Mouse (Mus musculus): ENCODE data around the gene Sept11.

GRCm38 (mm10) chr5:93143360-93144091, 50.3 kb downstream of the Sept11 start:
- TF ChIP-seq CTCF (IDR thresholded peaks at IDR 0.05; ENCODE audit: borderline replicate concordance, insufficient read depth, low read length) (no peak), POLR2A (IDR thresholded peaks at IDR 0.05; ENCODE audit: low read depth, low read length) (no peak)

All from embryonic fibroblast, embryonic 13.5 days (primary cell).